Mouse (Mus musculus): Measurements from ENCODE around the gene Tmc6. TPM values are rescaled to one million over a fixed set of nuclear protein-coding genes. Genes with fewer than 3 reads are reported as not detected.

Tmc6 gene
- polyA plus RNA-seq, 1 experiment from 2014 or later = 9.5 TPM

- DNase-seq (ENCODE audit: low spot score) = no peak
- 93% methylated on average over 13 of the region's 13 CpGs for WGBS
- H3K4me1 ChIP-seq (replicated peaks; ENCODE audit: control insufficient read depth, insufficient read depth, low read length) = no peaks in the 10 kb centered on the region
- no peak overlapping the region for H3K4me3 ChIP-seq (ENCODE audit: low read depth, low read length)
- no peak overlapping the region for H3K9ac ChIP-seq (ENCODE audit: low read depth, low read length)
- no peaks in the 10 kb centered on the region for H3K9me3 ChIP-seq (ENCODE audit: control insufficient read depth, low read length)
- peaks cover 19% of the 10 kb centered on the region for H3K36me3 ChIP-seq (ENCODE audit: control insufficient read depth, insufficient read depth, low read length)
- H3K27ac ChIP-seq (ENCODE audit: low read depth, low read length) = no peak overlapping the region
- no peak for ATAC-seq (ENCODE audit: low FRiP score)
- H3K4me2 ChIP-seq (replicated peaks; ENCODE audit: low read depth, low read length) = no peak overlapping the region
- no peaks in the 10 kb centered on the region for H3K27me3 ChIP-seq (ENCODE audit: control insufficient read depth, insufficient read depth, low read length)
Observed at GRCm38 (mm10) chr11:117761801-117762200, 20.2 kb downstream of the Tmc6 start.

GRCm38 (mm10) chr11:117760374-117761119 lies 21.5 kb downstream of the Tmc6 start:
- ATAC-seq (ENCODE audit: low FRiP score) (no peak), DNase-seq (ENCODE audit: low spot score) (no peak)
- H3K36me3 ChIP-seq (ENCODE audit: control insufficient read depth, insufficient read depth, low read length) = peaks cover 26% of the 10 kb centered on the region
- no peaks in the 10 kb centered on the region for H3K27me3 ChIP-seq (ENCODE audit: control insufficient read depth, insufficient read depth, low read length)
- no peak overlapping the region for H3K9ac ChIP-seq (ENCODE audit: low read depth, low read length)
- no peak overlapping the region for H3K4me3 ChIP-seq (ENCODE audit: low read depth, low read length)
- H3K27ac ChIP-seq (ENCODE audit: low read depth, low read length) = no peak overlapping the region
- no peaks in the 10 kb centered on the region for H3K4me1 ChIP-seq (replicated peaks; ENCODE audit: control insufficient read depth, insufficient read depth, low read length)
- no peaks in the 10 kb centered on the region for H3K9me3 ChIP-seq (ENCODE audit: control insufficient read depth, low read length)
- 94% methylated on average over 26 of the region's 26 CpGs for WGBS
- no peak overlapping the region for H3K4me2 ChIP-seq (replicated peaks; ENCODE audit: low read depth, low read length)

GRCm38 (mm10) chr11:117759267-117759666 lies 22.7 kb downstream of the Tmc6 start:
- no peak overlapping the region for H3K4me2 ChIP-seq (replicated peaks; ENCODE audit: low read depth, low read length)
- H3K27ac ChIP-seq (ENCODE audit: low read depth, low read length) = no peak overlapping the region
- H3K9ac ChIP-seq (ENCODE audit: low read depth, low read length) = no peak overlapping the region
- no peak overlapping the region for H3K4me3 ChIP-seq (ENCODE audit: low read depth, low read length)
- ATAC-seq (ENCODE audit: low FRiP score) (no peak), DNase-seq (ENCODE audit: low spot score) (no peak)
- H3K9me3 ChIP-seq (ENCODE audit: control insufficient read depth, low read length) = no peaks in the 10 kb centered on the region
- H3K4me1 ChIP-seq (replicated peaks; ENCODE audit: control insufficient read depth, insufficient read depth, low read length) = no peaks in the 10 kb centered on the region
- no peaks in the 10 kb centered on the region for H3K27me3 ChIP-seq (ENCODE audit: control insufficient read depth, insufficient read depth, low read length)
- H3K36me3 ChIP-seq (ENCODE audit: control insufficient read depth, insufficient read depth, low read length) = peaks cover 32% of the 10 kb centered on the region
- WGBS = 95% methylated on average over 10 of the region's 10 CpGs

- Histone ChIP-seq H3K9ac (ENCODE audit: low read depth, low read length) (no peak overlapping the region), H3K36me3 (ENCODE audit: control insufficient read depth, insufficient read depth, low read length) (peaks cover 38% of the 10 kb centered on the region)
- WGBS = 95% methylated on average over 7 of the region's 7 CpGs
Observed at GRCm38 (mm10) chr11:117755891-117756290, 26.1 kb downstream of the Tmc6 start.

GRCm38 (mm10) chr11:117751544-117751943 lies 30.5 kb downstream of the Tmc6 start:
- DNase-seq (ENCODE audit: low spot score) (no peak), ATAC-seq (ENCODE audit: low FRiP score) (no peak)
- H3K9ac ChIP-seq (ENCODE audit: low read depth, low read length) = no peak overlapping the region
- 87% methylated on average over 6 of the region's 6 CpGs for WGBS
- no peaks in the 10 kb centered on the region for H3K9me3 ChIP-seq (ENCODE audit: control insufficient read depth, low read length)
- peaks cover 30% of the 10 kb centered on the region for H3K36me3 ChIP-seq (ENCODE audit: control insufficient read depth, insufficient read depth, low read length)
- H3K4me2 ChIP-seq (replicated peaks; ENCODE audit: low read depth, low read length) = no peak overlapping the region
- no peaks in the 10 kb centered on the region for H3K4me1 ChIP-seq (replicated peaks; ENCODE audit: control insufficient read depth, insufficient read depth, low read length)
- H3K4me3 ChIP-seq (ENCODE audit: low read depth, low read length) = no peak overlapping the region
- no peaks in the 10 kb centered on the region for H3K27me3 ChIP-seq (ENCODE audit: control insufficient read depth, insufficient read depth, low read length)
- H3K27ac ChIP-seq (ENCODE audit: low read depth, low read length) = no peak overlapping the region

More at GRCm38 (mm10) chr11:117755891-117756290, 26.1 kb downstream of the Tmc6 start:
- H3K9me3 ChIP-seq (ENCODE audit: control insufficient read depth, low read length) = no peaks in the 10 kb centered on the region
- H3K4me1 ChIP-seq (replicated peaks; ENCODE audit: control insufficient read depth, insufficient read depth, low read length) = no peaks in the 10 kb centered on the region
- DNase-seq (ENCODE audit: low spot score) (no peak), ATAC-seq (ENCODE audit: low FRiP score) (no peak)
- no peaks in the 10 kb centered on the region for H3K27me3 ChIP-seq (ENCODE audit: control insufficient read depth, insufficient read depth, low read length)
- H3K4me2 ChIP-seq (replicated peaks; ENCODE audit: low read depth, low read length) = no peak overlapping the region
- H3K27ac ChIP-seq (ENCODE audit: low read depth, low read length) = no peak overlapping the region
- H3K4me3 ChIP-seq (ENCODE audit: low read depth, low read length) = no peak overlapping the region

GRCm38 (mm10) chr11:117749414-117749813 lies 32.6 kb downstream of the Tmc6 start:
- no peak for ATAC-seq (ENCODE audit: low FRiP score)

GRCm38 (mm10) chr11:117748628-117749027 lies 33.4 kb downstream of the Tmc6 start:
- Histone ChIP-seq H3K9me3 (ENCODE audit: control insufficient read depth, low read length) (no peaks in the 10 kb centered on the region), H3K36me3 (ENCODE audit: control insufficient read depth, insufficient read depth, low read length) (peaks cover 14% of the 10 kb centered on the region), H3K4me3 (ENCODE audit: low read depth, low read length) (no peak overlapping the region), H3K27ac (ENCODE audit: low read depth, low read length) (no peak overlapping the region), H3K9ac (ENCODE audit: low read depth, low read length) (no peak overlapping the region), H3K4me2 (replicated peaks; ENCODE audit: low read depth, low read length) (no peak overlapping the region), H3K27me3 (ENCODE audit: control insufficient read depth, insufficient read depth, low read length) (no peaks in the 10 kb centered on the region), H3K4me1 (replicated peaks; ENCODE audit: control insufficient read depth, insufficient read depth, low read length) (no peaks in the 10 kb centered on the region)
- DNase-seq (ENCODE audit: low spot score) = no peak
- no peak for ATAC-seq (ENCODE audit: low FRiP score)
- WGBS = 85% methylated on average over 4 of the region's 4 CpGs

More at GRCm38 (mm10) chr11:117749414-117749813, 32.6 kb downstream of the Tmc6 start:
- Histone ChIP-seq H3K27ac (ENCODE audit: low read depth, low read length) (no peak overlapping the region), H3K9ac (ENCODE audit: low read depth, low read length) (no peak overlapping the region), H3K27me3 (ENCODE audit: control insufficient read depth, insufficient read depth, low read length) (no peaks in the 10 kb centered on the region), H3K9me3 (ENCODE audit: control insufficient read depth, low read length) (no peaks in the 10 kb centered on the region), H3K4me3 (ENCODE audit: low read depth, low read length) (no peak overlapping the region), H3K4me2 (replicated peaks; ENCODE audit: low read depth, low read length) (no peak overlapping the region), H3K4me1 (replicated peaks; ENCODE audit: control insufficient read depth, insufficient read depth, low read length) (no peaks in the 10 kb centered on the region), H3K36me3 (ENCODE audit: control insufficient read depth, insufficient read depth, low read length) (peaks cover 15% of the 10 kb centered on the region)
- 92% methylated on average over 10 of the region's 10 CpGs for WGBS
- no peak for DNase-seq (ENCODE audit: low spot score)

- H3K36me3 ChIP-seq (ENCODE audit: control insufficient read depth, insufficient read depth, low read length) = peaks cover 14% of the 10 kb centered on the region
- H3K27ac ChIP-seq (ENCODE audit: low read depth, low read length) = no peak overlapping the region
- H3K4me3 ChIP-seq (ENCODE audit: low read depth, low read length) = no peak overlapping the region
- no peaks in the 10 kb centered on the region for H3K9me3 ChIP-seq (ENCODE audit: control insufficient read depth, low read length)
- no peak overlapping the region for H3K4me2 ChIP-seq (replicated peaks; ENCODE audit: low read depth, low read length)
- ATAC-seq (ENCODE audit: low FRiP score) = no peak
- DNase-seq (ENCODE audit: low spot score) = no peak
- no peaks in the 10 kb centered on the region for H3K27me3 ChIP-seq (ENCODE audit: control insufficient read depth, insufficient read depth, low read length)
- no peak overlapping the region for H3K9ac ChIP-seq (ENCODE audit: low read depth, low read length)
- WGBS = 62% methylated on average over 4 of the region's 4 CpGs
- H3K4me1 ChIP-seq (replicated peaks; ENCODE audit: control insufficient read depth, insufficient read depth, low read length) = no peaks in the 10 kb centered on the region
Observed at GRCm38 (mm10) chr11:117743454-117744030, 38.5 kb downstream of the Tmc6 start.

- WGBS = 88% methylated on average over 8 of the region's 8 CpGs
- H3K27ac ChIP-seq (ENCODE audit: low read depth, low read length) = no peak overlapping the region
Observed at GRCm38 (mm10) chr11:117742715-117743114, 39.3 kb downstream of the Tmc6 start.

More at GRCm38 (mm10) chr11:117742715-117743114, 39.3 kb downstream of the Tmc6 start:
- Histone ChIP-seq H3K4me3 (ENCODE audit: low read depth, low read length) (no peak overlapping the region), H3K27me3 (ENCODE audit: control insufficient read depth, insufficient read depth, low read length) (no peaks in the 10 kb centered on the region), H3K4me2 (replicated peaks; ENCODE audit: low read depth, low read length) (no peak overlapping the region), H3K4me1 (replicated peaks; ENCODE audit: control insufficient read depth, insufficient read depth, low read length) (no peaks in the 10 kb centered on the region), H3K9ac (ENCODE audit: low read depth, low read length) (no peak overlapping the region), H3K9me3 (ENCODE audit: control insufficient read depth, low read length) (no peaks in the 10 kb centered on the region), H3K36me3 (ENCODE audit: control insufficient read depth, insufficient read depth, low read length) (peaks cover 14% of the 10 kb centered on the region)
- DNase-seq (ENCODE audit: low spot score) (no peak), ATAC-seq (ENCODE audit: low FRiP score) (no peak)

Measured in hindbrain, embryonic 11.5 days (tissue).